Mouse (Mus musculus): ENCODE data around the gene Olfr325. TPM values are rescaled to one million over a fixed set of nuclear protein-coding genes. Genes with fewer than 3 reads are reported as not detected.
"Not testable (repeated sequence)": the region's sequence is repeated elsewhere in the genome, so short reads cannot be mapped to it uniquely, and the experiment has no call there.

Gene Olfr325
- not detected in 2 replicates for polyA plus RNA-seq (2015; fragmentation: Nextera tagmentation; extraction: Ambion mirVana)

DNA sequence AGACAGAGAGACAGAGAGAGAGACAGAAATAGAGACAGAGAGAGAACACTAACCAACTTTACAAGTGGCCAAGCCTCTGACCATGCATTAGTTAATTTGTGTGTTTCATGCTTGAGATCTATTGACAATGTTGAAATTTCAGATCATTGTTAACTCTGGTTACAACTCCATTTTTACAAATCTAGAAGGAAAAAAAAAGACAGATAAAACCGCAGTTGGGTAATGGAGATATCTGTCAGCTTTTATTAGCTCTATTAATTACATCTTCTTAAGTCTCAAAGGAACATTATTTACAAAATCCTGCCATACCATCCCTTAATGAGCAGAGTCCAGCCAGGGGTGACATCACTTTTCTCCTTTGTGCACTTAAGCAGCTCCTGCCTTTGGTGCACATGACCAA, at the start of gene Olfr325:
Gene Olfr325 (plus strand): TSS at position 301 of the 400 bp plus-strand sequence.
- no peaks in the 10 kb centered on the region for H3K27me3 ChIP-seq
- no peaks in the 10 kb centered on the region for H3K4me1 ChIP-seq
- no peak within 1 kb of the TSS for H3K27ac ChIP-seq (replicated peaks)
- ATAC-seq (ENCODE audit: insufficient number of reproducible peaks, low FRiP score, low TSS enrichment, low read depth), result no peak
- WGBS, result 70% methylated on average over 1 of the region's 1 CpGs
- H3K9me3 ChIP-seq (replicated peaks), result no peaks in the 10 kb centered on the region
- no peaks in the 10 kb centered on the region for H3K36me3 ChIP-seq
- no peak within 1 kb of the TSS for H3K9ac ChIP-seq
- no peak within 1 kb of the TSS for H3K4me3 ChIP-seq (replicated peaks)
- no peak within 1 kb of the TSS for H3K4me2 ChIP-seq (replicated peaks)

DNA sequence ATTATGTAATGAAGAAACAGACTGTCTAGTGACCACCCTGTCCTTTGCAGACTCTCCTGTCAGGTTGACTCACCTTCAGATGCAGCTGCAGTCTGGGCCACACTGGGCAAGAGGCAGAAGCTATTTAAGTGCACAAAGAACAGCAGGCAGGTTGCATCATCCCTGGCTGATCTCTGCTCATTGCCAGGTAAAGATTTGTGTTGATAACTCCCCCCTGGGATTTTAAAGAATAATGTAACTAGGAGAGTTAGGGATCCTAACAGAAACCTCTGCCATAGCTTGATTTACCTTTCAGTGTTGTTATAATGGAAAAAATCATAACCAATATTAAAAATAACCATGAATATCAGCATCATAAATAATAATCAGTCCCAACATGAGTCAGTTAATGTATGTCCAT, 42.8 kb upstream of the Olfr325 start, which contains the start of gene Olfr330:
Gene Olfr330 (minus strand): TSS at position 101 of the 400 bp plus-strand sequence.
- not testable (repeated sequence) for H3K9ac ChIP-seq; H3K27me3 ChIP-seq; H3K9me3 ChIP-seq (replicated peaks); H3K4me1 ChIP-seq; ATAC-seq (ENCODE audit: insufficient number of reproducible peaks, low FRiP score, low TSS enrichment, low read depth); H3K4me3 ChIP-seq (replicated peaks); H3K4me2 ChIP-seq (replicated peaks); H3K27ac ChIP-seq (replicated peaks); H3K36me3 ChIP-seq

DNA sequence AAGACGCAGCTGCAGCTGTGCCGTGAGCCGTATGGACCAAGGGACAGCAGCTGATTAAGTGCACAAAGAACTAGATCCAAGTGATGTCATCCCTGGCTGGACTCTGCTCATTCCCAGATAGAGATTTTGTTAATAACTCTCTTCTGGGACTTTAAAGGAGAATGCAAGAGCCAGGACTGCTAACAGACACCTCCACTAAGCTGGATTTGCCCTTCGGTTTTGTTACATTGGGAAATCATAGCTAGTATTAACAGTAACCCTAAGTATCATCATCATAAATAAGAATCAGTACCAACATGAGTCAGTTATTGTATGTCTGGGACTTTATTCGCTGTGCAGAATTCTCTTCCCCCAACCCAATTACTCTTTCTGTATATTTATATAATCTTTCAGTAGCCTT, 31.2 kb upstream of the Olfr325 start, which contains the start of gene Olfr329-ps:
Gene Olfr329-ps (minus strand): TSS at position 101 of the 400 bp plus-strand sequence.
- Histone ChIP-seq H3K27ac (replicated peaks) (no peak within 1 kb of the TSS), H3K4me2 (replicated peaks) (no peak within 1 kb of the TSS), H3K36me3 (no peaks in the 10 kb centered on the region), H3K4me3 (replicated peaks) (no peak within 1 kb of the TSS), H3K9ac (no peak within 1 kb of the TSS), H3K4me1 (no peaks in the 10 kb centered on the region), H3K9me3 (replicated peaks) (no peaks in the 10 kb centered on the region), H3K27me3 (no peaks in the 10 kb centered on the region)
- no peak for ATAC-seq (ENCODE audit: insufficient number of reproducible peaks, low FRiP score, low TSS enrichment, low read depth)
- 78% methylated on average over 5 of the region's 5 CpGs for WGBS

DNA sequence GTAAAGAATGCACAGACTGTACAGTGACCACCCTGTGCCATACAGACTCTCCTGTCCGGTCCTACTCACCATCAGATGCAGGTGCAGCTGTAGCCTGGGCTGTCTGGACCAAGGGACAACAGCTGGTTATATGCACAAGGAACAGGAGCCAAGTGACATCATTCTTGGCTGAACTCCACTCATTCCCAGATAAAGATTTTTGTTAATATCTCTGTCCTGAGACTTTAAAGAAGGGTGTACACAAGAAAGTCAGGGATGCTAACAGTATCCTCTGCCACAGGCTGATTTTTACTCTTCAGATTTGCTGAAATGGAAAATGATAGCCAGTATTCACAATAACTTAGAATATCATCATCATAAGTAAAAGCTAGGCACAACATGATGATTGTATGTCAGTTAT, 22.0 kb upstream of the Olfr325 start, which contains the start of gene Olfr328:
Gene Olfr328 (minus strand): TSS at position 101 of the 400 bp plus-strand sequence.
- Histone ChIP-seq H3K36me3 (no peaks in the 10 kb centered on the region), H3K9me3 (replicated peaks) (no peaks in the 10 kb centered on the region), H3K27ac (replicated peaks) (no peak within 1 kb of the TSS), H3K9ac (no peak within 1 kb of the TSS), H3K4me1 (no peaks in the 10 kb centered on the region), H3K27me3 (no peaks in the 10 kb centered on the region), H3K4me2 (replicated peaks) (no peak within 1 kb of the TSS), H3K4me3 (replicated peaks) (no peak within 1 kb of the TSS)
- no peak for ATAC-seq (ENCODE audit: insufficient number of reproducible peaks, low FRiP score, low TSS enrichment, low read depth)
- whole genome bisulfite sequencing, result 65% methylated on average over 1 of the region's 1 CpGs

DNA sequence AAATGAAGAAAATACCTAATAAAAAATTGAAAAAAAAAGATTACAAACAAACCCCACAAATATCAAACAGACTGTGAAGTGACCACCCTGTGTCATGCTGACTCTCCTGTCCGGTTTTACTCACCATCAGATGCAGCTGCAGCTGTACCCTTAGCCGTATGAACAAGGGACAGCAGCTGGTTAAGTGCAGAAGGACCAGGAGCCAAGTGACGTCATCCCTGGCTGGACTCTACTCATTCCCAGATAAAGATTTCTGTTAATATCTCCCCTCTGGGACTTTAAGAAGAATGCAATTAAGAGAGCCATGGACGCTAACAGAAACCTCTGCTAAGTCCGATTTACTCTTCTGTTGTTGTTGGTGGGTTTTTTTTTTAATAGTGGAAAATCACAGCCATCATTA, 7.1 kb upstream of the Olfr325 start, which contains the start of gene Olfr224:
Gene Olfr224 (minus strand): TSS at position 149 of the 400 bp plus-strand sequence.
- no peaks in the 10 kb centered on the region for H3K27me3 ChIP-seq
- 66% methylated on average over 5 of the region's 5 CpGs for WGBS
- no peak for ATAC-seq (ENCODE audit: insufficient number of reproducible peaks, low FRiP score, low TSS enrichment, low read depth)

DNA sequence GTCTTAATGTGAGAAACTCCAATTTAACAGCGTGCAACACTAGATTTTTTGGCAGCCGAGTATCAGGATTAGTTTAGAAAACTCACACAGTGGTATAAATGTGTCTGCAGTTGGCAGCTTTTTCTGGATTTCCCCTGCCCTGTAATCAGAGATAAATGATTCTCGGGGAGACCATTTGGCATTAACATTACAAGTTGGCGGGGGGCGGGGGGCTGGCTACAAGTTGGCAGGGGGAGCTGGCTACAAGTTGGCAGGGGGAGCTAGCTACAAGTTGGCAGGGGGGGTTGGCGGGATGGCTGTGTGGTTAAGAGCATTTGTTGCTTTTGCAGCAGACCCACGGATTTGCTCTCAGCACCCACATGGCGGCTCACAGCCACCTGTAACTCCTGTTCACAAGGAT, 1.1 kb downstream of the Olfr325 start:
- Histone ChIP-seq H3K36me3 (no peaks in the 10 kb centered on the region), H3K9ac (no peak overlapping the region), H3K4me1 (no peaks in the 10 kb centered on the region), H3K27me3 (no peaks in the 10 kb centered on the region), H3K4me2 (replicated peaks) (no peak overlapping the region), H3K27ac (replicated peaks) (no peak overlapping the region), H3K4me3 (replicated peaks) (no peak overlapping the region), H3K9me3 (replicated peaks) (no peaks in the 10 kb centered on the region)
- no peak for ATAC-seq (ENCODE audit: insufficient number of reproducible peaks, low FRiP score, low TSS enrichment, low read depth)
- WGBS, result 73% methylated on average over 8 of the region's 8 CpGs

More for the DNA sequence above, 7.1 kb upstream of the Olfr325 start, which contains the start of gene Olfr224:
- Histone ChIP-seq H3K4me2 (replicated peaks) (no peak within 1 kb of the TSS), H3K9me3 (replicated peaks) (no peaks in the 10 kb centered on the region), H3K9ac (no peak within 1 kb of the TSS), H3K27ac (replicated peaks) (no peak within 1 kb of the TSS), H3K4me1 (no peaks in the 10 kb centered on the region), H3K36me3 (no peaks in the 10 kb centered on the region), H3K4me3 (replicated peaks) (no peak within 1 kb of the TSS)

DNA sequence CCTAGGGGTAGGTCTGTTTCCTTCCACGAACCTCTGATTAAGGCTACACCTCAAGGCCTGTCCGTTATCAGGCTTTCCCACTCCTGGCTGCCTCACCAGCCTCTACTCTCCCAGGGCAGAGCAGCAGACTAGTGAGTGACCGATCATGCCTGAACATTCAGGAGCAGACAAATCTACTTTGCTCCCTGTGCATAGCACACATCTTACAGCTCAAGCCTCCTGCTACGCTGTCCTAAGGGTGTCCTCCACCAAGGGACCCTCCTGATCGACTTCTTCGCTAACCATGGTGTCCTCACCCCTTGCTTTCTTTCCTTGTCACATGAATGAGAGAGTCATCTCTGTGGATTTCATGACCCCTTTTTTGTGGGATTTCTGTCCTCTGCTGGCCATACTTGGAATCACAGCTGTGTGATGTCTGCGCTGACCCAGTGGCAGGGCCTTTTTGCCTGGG, 10.4 kb downstream of the Olfr325 start:
- no peak for ATAC-seq (ENCODE audit: insufficient number of reproducible peaks, low FRiP score, low TSS enrichment, low read depth)
- WGBS, result 66% methylated on average over 7 of the region's 7 CpGs
- H3K4me3 ChIP-seq (replicated peaks), result no peak overlapping the region

DNA sequence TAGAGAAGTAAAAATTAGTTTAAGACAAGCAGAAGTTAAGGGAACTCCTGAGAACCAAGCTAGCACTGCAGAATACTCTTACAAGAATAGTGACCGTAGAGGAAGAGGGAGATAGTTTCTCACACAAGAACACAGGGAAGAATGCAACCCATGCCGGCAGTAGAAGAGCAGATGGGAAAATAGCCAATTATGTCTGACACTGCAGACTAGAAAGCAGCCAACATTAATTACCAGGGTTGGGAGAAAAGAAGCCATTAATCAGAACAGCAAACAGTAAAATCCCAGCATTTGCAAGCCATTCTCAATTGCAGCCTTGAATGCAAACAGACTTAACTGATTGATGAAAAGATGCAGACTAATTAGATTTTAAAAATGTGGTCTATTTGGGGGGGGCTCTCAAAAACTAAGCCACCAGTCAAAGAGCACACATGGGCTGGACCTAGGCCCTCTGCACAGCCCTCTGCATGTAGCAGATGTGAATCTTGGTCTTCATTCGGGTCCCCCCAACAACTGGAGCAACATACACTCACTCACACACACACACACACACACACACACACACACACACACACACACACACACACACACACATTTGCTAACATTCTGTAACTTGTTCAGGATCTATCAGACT, 11.2 kb downstream of the Olfr325 start:
- ATAC-seq (ENCODE audit: insufficient number of reproducible peaks, low FRiP score, low TSS enrichment, low read depth), result no peak
- Histone ChIP-seq H3K4me2 (replicated peaks) (no peak overlapping the region), H3K36me3 (no peaks in the 10 kb centered on the region), H3K27me3 (no peaks in the 10 kb centered on the region), H3K4me3 (replicated peaks) (no peak overlapping the region), H3K4me1 (no peaks in the 10 kb centered on the region), H3K27ac (replicated peaks) (no peak overlapping the region), H3K9ac (no peak overlapping the region), H3K9me3 (replicated peaks) (no peaks in the 10 kb centered on the region)
- WGBS, result 39% methylated on average over 3 of the region's 3 CpGs

More for the DNA sequence above, 10.4 kb downstream of the Olfr325 start:
- no peak overlapping the region for H3K9ac ChIP-seq
- H3K27ac ChIP-seq (replicated peaks), result no peak overlapping the region
- no peaks in the 10 kb centered on the region for H3K36me3 ChIP-seq
- H3K4me2 ChIP-seq (replicated peaks), result no peak overlapping the region
- H3K27me3 ChIP-seq, result no peaks in the 10 kb centered on the region
- H3K9me3 ChIP-seq (replicated peaks), result no peaks in the 10 kb centered on the region
- no peaks in the 10 kb centered on the region for H3K4me1 ChIP-seq

DNA sequence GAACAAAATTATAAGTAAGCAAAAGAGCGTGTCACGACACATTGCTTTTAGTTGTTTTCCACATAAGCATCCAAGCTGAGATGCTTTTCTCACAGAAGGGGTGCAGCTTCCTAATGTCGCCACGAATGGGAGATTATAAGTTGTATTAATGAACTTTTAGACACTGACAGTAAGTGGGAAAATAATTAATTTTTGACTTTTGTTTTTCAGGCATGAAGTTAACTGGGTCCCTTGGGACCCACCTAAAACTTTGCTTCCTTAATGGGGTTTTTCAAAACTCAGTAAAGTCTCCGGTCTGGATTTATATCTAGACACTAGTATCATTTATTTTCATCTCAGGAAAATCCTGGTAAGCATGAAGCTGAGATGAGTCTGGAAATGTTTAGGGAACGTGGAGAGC, 17.3 kb downstream of the Olfr325 start, which contains the start of gene Olfr324:
Gene Olfr324 (plus strand): TSS at position 301 of the 400 bp plus-strand sequence.
- no peak within 1 kb of the TSS for H3K4me3 ChIP-seq (replicated peaks)
- H3K9ac ChIP-seq, result no peak within 1 kb of the TSS
- no peaks in the 10 kb centered on the region for H3K9me3 ChIP-seq (replicated peaks)
- H3K36me3 ChIP-seq, result no peaks in the 10 kb centered on the region
- H3K4me1 ChIP-seq, result no peaks in the 10 kb centered on the region
- H3K27ac ChIP-seq (replicated peaks), result no peak within 1 kb of the TSS
- no peaks in the 10 kb centered on the region for H3K27me3 ChIP-seq
- WGBS, result 58% methylated on average over 6 of the region's 6 CpGs
- no peak for ATAC-seq (ENCODE audit: insufficient number of reproducible peaks, low FRiP score, low TSS enrichment, low read depth)
- H3K4me2 ChIP-seq (replicated peaks), result no peak within 1 kb of the TSS

DNA sequence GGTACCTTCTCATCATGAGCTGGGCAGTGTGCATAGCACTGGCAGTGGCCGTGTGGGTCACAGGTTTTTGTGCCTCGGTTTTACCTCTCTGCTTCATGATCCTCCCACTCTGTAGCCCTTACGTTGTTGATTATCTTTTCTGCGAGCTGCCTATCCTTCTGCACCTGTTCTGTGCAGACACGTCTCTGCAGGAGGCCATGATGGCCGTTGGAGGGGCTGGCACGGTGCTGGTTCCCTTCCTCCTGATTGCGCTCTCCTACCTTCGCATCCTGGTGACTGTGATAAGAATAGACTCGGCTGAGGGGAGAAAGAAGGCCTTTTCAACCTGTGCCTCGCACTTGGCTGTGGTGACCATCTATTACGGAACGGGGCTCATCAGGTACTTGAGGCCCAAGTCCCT, 20.3 kb downstream of the Olfr325 start:
- WGBS, result 88% methylated on average over 13 of the region's 13 CpGs
- no peaks in the 10 kb centered on the region for H3K4me1 ChIP-seq
- H3K27ac ChIP-seq (replicated peaks), result no peak overlapping the region

DNA sequence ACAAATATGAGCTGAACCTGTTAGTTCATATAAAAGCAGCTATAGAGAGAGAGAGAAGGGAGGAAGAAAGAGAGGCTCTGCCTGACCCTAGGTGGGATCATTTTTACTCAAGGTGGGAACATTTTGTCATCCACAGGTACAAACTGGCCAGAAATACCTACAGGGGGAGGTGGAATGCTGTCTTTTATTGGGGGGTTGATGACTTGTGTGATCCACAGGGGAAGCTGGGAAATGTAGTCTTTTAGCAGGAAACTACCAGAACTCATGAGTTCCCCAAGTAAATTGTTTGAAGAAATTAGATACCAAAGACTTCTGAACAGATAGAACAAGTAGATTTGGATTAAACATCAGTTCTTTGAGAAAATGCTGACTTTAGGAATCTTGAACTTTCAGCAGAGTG, 24.5 kb downstream of the Olfr325 start:
- no peaks in the 10 kb centered on the region for H3K36me3 ChIP-seq
- no peaks in the 10 kb centered on the region for H3K27me3 ChIP-seq
- H3K4me1 ChIP-seq, result no peaks in the 10 kb centered on the region
- no peak overlapping the region for H3K4me3 ChIP-seq (replicated peaks)
- no peak for ATAC-seq (ENCODE audit: insufficient number of reproducible peaks, low FRiP score, low TSS enrichment, low read depth)
- H3K4me2 ChIP-seq (replicated peaks), result no peak overlapping the region
- H3K9ac ChIP-seq, result no peak overlapping the region
- no peaks in the 10 kb centered on the region for H3K9me3 ChIP-seq (replicated peaks)
- H3K27ac ChIP-seq (replicated peaks), result no peak overlapping the region

More for the DNA sequence above, 20.3 kb downstream of the Olfr325 start:
- Histone ChIP-seq H3K4me3 (replicated peaks) (no peak overlapping the region), H3K36me3 (no peaks in the 10 kb centered on the region), H3K9ac (no peak overlapping the region), H3K4me2 (replicated peaks) (no peak overlapping the region), H3K9me3 (replicated peaks) (no peaks in the 10 kb centered on the region), H3K27me3 (no peaks in the 10 kb centered on the region)
- no peak for ATAC-seq (ENCODE audit: insufficient number of reproducible peaks, low FRiP score, low TSS enrichment, low read depth)
